Mouse (Mus musculus): Measurements from ENCODE around the gene S1pr4.

Gene S1pr4

DNA sequence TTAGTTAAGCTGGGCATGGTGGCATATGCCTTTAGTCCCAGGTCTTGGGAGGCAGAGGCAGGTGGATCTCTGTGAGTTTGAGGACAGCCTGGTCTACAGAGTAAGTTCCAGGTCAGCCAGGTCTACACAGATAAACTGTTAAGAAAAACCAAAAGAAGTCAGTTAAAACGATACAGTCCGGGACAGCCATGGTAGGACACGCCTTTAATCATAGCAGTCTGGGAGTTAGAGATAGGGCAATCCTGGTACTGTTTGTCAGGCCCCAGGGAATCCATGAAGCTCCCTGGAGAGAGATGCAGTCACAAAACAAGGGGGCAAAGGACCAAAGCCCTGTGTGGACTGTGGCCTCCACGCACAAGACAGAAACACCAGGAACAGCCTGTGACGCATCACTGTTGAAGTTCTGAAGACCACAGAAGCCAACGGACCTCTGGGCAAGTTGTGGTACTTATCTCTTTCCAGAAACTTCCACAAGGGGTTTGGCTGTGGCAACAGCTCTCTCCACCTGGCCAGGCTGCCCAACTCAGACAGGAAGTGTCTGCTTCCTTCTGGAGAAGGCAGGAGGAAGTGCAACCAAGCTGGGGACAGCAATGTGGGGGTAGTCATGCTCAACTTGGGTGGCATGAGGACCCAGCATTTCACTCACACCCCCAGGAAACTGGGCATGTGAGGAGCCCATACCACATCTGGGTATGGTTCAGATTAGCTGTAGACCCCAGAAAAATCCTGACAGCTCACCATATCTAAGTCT lies 19.5 kb upstream of the S1pr4 start:
- no peak for DNase-seq

DNA sequence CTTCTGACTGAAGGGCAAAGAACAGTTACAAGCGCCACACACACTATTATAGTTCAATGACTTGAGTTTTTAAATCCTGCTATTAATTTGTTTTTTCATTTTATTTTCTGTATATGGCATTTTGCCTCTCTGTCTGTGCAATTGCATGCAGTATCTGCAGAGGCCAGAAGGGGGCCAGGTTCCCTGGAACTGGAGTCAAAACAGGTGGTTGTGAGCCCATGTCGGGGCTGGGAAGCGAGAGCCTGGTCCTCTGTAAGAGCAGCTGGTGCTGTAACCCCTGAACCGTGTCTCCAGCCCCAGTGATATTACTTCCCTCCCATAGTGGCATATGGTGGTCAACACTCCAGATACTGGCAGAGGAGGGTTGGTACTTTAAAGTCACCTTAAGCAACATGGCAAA lies 18.6 kb upstream of the S1pr4 start:
- peak; percentile 73 to 84 for DNase-seq

DNA sequence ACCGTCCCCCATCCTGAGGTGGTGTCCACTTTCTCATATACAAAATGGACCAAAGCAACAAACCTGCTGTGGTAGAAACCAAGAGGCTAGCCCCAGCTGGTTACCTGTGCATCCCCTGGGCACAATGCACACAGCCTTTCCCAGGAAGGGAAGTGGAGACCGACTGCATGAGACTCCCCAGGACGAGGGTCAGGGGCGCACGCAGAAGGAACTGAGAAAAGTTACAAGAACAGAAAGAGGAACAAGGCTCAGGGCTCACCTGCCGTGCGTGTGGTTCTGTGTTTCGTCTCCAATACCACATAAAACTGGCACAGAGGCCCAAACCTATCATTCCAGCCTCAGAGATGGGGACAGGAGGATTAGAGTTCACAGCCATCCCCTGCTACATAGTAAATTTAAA lies 17.3 kb upstream of the S1pr4 start:
- DNase-seq: no peak

DNA sequence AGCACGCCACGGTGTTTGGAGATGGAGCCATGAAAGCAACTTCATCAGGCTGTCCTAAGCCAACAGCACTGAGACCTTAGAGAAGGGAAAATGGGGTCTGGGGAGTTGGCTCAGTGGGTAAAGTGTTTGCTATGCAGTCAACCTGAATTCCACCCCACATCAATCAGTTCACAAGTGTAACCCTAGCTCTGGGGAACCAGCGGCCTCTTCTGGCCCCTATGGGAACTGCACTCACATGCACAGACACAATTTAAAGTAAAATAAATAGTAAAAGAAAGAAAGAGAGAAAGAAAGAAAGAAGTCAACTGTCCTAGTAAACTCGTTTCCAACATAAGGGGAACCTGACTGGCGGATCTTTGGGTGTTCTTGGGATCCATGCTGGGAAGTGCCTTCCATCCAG lies 13.9 kb upstream of the S1pr4 start:
- no peak for DNase-seq

DNA sequence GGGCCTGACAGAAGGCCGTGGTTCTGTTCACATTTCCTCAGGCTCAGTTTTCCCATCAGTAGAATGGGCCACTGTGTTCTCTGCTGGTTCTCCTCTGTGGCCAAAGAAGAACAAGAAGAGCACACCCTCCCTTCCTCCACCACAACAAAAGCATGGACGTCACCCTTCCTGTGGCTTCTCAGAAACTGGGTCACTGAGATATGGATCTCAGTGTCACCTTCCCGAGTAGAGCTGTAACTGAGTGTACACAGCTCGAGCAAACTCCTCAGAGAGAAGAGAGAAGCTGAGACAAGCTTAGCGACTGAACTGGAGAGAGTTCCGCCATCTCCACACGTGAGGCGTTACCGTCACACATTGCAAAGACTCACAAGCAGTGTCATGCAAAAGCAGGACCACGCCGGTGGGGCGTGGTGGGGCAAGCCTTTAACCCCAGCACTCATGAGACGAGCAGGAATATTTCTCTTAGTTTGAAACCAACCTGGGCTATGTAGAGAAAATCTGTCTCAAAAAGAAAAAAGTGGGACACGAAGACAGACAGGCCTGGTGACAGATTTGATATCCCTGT lies 10.4 kb upstream of the S1pr4 start:
- DNase-seq: no peak

DNA sequence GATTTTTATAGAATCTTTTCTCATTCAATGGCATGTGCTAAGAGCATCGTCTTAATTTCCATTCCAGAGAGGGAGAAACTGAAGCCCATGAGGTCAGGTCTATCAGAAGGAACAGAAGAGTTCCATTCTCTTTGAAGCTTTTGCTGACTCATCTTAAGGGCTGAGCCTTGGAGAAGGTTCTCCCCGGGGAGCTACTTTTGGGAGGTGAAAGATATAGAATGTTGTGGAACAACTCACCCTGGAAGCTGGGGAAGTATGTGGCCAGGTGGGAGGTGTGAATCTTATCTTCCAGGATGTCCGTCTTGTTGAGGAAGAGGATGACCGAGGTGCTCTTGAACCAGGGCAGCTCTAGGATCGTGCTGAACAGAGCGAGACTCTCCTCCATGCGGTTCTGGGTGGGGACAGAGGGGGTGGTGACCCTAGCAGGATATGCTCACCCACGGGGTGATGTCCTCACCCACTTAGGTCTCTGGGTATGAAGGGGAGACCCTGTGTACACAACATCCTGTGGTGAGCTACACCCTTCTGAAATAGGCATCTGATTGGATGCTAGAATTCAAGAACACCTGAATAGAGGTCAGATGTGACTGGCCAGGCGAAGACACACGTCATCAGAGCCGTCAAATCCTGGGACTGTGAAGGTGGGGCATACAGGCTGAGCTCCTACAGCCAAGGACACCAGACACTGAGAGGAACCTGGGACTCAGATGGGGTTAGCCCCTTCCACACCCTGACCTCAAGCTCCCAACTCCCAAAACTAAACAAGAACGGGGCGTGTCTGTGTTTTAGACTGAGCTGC lies 8.0 kb upstream of the S1pr4 start:
- DNase-seq: no peak

DNA sequence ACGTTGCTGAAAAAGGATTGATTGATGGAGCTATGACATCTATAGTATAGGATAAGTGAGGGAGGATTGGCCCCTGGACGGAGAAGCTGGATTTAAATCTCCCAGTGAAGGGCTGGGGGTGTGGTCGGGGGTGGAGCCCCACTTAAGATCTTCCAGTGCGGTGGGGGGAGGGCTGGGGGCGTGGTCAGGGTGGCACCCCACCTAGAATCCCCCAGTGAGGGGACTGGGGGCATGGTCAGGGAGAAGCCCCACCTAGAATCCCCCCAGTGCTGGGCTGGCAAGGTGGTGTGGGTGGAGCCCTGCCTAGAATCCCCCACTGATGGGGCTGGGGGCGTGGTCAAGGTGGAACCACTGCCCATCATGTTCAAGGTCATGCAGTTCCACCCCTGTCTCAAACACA lies 7.2 kb upstream of the S1pr4 start:
- no peak for DNase-seq

DNA sequence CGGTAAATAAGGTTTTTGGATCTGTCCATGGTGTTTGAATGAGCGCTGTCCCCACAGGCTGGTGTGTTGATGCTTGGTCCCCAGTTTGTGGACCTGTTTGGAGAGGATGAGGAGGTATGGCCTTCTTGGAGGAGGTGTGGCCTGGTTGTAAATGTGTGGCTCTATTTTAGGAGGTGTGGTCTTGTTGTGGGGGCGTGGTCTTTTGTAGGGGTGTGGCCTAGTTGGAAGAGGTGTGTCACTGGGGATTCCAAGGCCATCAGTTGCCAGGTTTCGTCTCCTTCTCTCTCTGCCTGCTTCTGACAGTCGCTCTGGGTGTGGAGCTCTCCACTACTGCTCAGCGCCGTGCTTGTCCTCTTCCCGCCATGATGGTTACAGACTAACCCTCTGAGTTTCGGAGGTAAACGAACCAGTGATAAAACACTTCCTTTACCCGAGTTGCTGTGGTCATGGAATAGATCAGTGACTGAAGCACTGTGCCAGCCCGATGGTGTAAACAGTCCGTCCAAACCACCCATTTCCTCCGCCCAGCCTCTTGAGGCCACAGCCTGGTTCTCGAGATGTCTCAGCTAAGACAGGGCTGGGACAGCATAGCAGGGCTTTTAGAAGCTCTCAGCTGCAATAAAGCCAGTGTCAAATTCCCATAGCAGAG lies 5.2 kb upstream of the S1pr4 start:
- DNase-seq: no peak

DNA sequence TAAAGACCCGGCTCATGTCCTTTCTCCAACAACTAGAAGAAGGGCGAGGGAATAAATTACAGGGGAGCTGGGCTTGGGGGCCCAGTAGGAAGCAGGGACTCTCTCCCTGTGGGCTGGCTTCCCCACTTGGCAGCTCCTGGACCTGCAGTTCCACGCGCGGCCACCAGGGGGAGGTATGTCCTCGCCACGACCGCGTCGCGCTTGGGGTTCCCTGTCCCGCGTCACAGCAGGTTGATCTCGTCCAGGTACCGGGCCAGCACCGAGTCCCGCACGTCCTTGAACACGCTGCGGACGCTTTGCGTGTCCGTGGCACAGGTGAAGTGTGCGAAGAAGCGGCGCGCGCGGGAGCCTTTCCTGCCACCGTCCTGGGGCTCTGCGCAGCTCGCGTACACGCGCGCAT lies 2.7 kb upstream of the S1pr4 start:
- DNase-seq: peak; percentile 97

DNA sequence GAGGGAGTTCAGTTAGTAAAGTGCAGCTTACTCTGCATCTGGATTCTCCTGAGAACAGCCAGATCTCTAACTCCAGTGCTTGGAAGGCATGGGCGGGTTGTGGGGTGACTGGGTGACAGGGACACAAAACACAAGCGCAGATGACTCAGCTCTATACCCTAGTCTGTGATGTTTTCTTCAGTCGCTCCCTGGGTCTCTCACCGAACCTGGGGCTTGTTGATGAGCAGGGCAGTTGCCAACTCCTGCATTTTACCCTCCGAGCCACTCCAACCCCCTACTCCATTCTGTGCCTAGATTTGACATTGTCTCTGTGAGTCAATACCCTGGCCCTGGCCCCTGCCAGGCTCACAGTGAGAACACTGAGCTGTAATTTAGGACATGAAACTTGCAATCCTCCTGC lies 1.9 kb upstream of the S1pr4 start:
- DNase-seq: no peak

DNA sequence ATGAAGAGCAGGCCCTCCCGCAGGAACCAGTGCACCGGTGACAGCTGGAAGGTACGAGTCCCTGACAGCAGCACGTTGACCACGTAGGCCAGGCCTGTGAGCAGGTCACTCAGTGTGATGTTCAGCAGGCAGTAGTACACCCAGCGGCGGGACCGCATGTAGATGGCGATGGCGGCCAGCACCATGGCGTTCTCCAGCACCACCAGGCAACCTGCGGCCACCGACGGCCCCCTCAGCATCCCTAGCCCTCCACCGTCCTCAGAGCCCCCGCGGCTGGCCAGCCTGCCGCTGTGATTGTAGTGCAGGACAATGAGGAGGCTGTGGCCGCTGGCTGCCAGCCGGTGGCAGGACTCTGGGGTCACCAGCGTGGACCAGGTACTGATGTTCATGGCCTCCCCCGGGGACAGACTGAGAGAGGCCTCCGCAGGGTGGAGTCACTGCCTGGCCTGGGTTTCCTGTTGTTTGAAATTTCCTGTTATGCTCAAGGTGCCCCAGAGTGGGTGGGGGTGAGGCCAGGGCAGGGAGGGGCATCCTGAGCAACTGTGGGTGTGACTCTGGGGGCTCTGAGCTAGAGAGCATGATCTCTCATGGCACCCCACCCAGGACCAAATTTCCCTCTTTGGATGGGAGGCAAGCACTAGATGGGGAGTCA lies 556 bp downstream of the S1pr4 start:
- DNase-seq: peak in 1 of 2 experiments; percentile 29

DNA sequence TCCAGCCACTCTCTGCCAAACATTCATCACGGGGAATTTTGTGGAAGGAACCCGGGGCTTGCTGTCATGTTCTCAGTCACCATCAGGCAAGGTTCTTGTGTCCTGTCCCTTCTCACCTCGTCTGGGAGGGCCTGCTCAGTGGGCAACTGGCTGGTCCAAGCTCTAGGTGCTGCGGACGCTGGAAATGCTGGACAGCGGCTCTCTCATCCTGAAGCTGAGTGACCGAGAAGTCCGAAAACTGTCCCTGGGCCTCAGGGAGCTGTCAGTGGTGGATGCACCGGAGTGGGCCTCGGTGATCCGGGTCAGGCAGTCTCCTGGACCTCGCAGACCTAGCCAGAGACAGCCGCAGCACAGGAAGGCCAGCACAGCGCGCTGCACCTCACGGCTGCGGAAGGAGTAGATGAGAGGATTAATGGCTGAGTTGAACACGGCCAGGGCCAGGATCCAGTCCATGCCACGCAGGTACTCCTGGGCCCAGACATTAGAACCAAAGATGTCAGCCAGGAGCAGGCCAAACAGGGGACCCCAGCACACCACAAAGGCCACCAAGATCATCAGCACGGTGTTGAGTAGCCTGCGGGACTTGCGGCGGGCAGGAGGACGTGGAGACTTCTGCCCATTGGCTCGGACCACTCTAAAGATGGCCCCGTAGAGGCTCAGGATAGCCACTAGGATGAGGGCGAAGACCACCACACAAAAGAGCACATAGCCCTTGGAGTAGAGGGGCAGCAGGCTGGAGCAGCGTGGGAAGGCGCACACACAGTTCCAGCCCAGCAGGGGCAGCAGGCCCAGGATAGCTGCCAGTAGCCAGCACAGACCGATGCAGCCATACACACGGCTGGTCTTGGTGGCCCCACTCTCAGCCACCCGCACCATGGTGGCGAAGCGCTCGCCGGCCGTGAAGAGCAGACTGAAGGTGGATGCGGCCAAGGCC lies 1.3 kb downstream of the S1pr4 start:
- peak in 1 of 2 experiments; percentile 29 for DNase-seq

DNA sequence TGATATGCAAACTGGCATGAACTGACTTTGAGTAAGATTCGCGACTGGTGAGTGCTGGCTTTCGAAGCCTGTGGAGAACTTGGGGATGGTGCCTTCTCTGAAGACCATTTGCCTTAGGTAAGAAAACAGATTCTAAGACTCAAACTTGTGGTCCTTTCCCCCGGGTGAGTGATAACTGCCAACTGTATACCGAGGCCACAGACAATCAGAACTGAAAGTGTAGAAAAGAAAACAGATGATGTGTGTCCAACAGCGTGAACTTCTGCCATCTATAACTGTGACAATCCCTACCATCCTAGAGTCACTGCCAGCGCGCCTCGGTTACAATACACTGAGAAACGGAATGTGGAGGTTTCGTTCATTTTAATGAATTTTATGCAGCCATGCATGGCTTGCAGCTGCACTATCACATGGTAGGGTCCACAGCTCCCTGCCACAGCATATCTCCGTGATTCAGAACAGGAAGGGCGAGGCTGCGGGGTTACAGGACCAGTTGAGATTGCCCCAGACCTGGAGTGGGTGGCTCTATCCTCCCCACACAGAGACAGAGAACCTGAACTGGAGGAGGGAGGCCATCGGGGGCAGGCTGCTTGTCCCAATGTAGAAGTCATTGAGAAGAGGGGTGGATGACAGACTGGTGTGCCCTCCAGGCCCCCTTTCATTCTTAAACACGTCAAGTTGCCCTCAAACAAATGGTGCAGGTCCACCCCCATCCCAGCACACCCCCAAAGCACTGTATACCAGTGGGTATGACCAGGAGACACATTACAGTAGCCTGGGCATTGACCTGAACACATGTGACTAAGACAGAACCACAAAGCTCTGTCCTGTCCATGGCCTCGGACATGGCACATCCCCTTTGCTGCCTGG lies 2.3 kb downstream of the S1pr4 start:
- peak in 1 of 2 experiments; percentile 26 for DNase-seq

DNA sequence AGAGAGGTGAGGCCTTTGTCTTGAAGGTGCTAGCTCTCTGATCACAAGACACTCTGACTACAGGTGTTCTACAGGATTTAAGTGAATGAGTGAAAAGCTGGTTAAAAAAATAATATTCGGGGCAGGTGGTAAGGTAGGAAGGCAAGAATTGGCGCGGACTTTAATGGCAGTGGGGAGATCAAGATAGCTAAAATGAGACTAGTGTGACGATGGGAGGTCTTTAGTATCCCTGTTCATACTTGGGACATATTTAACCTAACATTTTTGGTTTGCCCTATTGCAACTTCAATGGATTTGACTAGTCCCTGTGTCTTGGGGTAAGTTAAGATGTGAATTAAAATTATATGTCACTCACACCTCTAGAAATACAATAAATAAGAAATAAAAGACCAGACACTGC lies 3.0 kb downstream of the S1pr4 start:
- DNase-seq: no peak

DNA sequence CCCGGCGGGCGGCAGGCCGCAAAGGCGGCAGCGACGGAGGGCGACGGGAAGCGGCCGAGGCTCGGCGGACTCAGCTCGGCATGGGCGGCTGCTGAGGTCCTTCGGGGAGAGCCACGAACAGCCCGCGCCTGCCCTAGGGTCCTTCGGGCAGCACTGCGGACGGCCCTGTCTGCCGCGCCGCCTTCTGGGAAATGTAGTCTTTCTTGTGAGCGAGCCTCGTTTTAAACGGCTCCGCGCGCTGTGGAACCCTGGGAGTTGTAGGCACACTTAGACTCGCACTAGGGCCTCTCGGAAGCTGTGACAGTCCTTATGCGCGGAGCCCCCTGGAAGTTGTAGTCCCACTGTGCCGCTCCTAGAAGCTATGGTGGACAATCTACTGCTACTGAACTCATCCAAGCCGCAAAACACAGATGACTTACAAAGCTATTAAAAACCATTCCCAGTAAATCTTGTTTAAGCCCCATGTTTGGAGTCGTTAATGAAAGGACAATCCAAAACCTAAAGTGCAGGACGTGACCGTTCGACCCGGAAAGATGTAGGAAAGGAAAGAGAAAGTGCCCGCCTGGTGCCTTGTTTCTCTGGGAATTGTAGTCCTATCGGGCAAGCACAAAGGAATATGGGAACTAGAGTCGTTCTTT lies 3.5 kb downstream of the S1pr4 start, which contains the start of gene Ncln:
Gene Ncln, minus strand, starts transcription at position 129 of the 638 bp plus-strand sequence.
- DNase-seq: peak; percentile 97 to 98

DNA sequence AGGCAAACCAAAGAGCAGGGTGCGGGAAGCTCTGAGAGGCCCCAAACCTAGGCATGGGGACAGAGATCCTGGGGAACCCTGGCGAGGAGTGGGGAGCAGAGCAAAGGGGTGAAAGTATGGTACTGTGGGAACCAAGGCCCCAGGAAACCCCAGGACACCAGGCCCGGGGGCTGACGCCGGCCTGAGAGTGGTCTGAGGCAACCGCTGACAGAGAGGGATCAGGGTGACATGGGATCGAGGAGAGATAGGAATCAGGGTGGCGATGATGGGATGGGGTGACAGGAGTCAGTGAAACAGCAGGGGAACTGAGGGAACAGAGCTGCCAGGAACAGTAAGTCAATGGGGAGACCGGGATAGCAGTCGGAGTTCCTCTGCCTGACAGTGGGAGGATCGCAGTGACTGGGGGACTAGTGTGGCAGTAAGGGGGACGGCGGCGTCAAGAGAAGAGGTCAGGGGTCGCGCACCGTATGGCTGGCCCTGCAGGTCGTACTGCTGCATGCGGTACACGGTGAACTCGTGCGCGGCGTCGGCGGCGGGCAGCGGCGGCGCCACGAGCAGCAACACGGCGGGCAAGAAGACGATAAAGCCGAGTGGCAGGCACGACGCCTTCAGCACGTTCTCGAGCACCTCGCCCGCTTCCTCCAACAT lies 4.2 kb downstream of the S1pr4 start:
- no peak for DNase-seq

DNA sequence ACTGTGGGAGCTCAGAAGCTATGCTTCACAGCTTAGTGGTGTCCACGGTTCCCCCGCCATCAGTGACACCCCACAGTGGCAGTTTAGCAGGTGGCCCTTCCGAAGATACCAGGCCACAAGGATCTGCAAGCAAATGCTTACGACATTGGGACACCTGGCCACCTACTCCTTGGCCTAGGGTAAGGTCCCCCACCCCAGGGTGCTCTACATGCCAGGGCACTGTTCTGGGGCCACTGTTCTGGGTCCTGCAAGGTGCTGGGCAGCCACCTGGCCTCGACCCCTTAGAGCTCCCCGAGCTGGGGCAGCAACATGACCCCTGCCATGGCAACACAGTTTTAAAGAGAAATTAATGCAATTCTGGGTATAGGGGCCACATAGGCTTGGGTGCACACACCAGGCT lies 4.8 kb downstream of the S1pr4 start:
- DNase-seq: peak in 1 of 2 experiments; percentile 38

DNA sequence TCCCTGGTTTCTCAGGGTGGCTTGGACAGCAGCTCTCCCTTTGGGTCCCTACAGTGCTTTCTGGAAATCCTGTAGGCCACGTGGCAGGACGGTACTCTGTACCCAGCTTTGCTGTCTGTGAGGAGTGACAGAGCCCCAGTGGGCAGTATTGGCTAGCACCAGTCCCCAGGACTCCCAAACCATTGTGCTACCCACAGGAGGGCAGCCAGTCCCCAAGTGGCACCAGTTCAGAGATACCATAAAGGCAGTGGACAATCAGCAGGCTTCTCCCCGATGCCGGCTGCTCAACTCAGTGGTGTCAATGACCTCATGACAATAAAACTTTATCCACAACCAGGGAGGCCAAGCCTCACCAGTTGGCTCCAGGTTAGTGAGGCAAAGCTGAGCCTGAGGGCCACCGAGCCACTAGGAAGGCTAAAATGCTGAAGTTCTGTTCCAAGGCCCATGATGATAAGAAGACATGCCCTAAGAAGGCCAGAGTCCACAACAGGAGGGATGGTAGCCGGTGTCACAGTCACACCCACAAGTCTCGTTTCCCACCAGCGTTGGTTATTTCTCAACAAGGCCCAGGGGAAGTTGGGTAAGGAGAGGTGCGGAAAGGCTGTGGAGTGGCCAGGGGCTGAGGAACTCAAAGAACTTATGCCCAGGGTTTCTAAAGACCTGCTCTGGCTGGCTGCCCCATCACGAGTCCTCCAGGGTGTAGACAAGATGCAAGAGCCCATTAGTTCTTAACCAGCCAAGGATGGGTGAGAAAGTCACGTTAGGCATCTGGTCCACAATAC lies 5.5 kb downstream of the S1pr4 start:
- DNase-seq: peak in 1 of 2 experiments; percentile 19
